Mouse (Mus musculus) kidney, adult 10 weeks (tissue): ENCODE results near the gene Tmem9b. TPM values are rescaled to one million over a fixed set of nuclear protein-coding genes. Genes with fewer than 3 reads are reported as not detected.

ENCODE experiments used
- polyA plus RNA-seq: library from polyadenylated mRNA; stranded (reverse); fragments of 350-450 nt; fragmentation: Illumina TruSeq; extraction: RNeasy Lipid Tissue Mini Kit (QIAGEN cat#74804); gene quantifications from one replicate; pipeline ENCODE4 v1.2.3, GENCODE M21; 2014; ENCODE audit warnings: low read depth, low replicate concordance

The Tmem9b gene
- 147 TPM for polyA plus RNA-seq

DNA sequence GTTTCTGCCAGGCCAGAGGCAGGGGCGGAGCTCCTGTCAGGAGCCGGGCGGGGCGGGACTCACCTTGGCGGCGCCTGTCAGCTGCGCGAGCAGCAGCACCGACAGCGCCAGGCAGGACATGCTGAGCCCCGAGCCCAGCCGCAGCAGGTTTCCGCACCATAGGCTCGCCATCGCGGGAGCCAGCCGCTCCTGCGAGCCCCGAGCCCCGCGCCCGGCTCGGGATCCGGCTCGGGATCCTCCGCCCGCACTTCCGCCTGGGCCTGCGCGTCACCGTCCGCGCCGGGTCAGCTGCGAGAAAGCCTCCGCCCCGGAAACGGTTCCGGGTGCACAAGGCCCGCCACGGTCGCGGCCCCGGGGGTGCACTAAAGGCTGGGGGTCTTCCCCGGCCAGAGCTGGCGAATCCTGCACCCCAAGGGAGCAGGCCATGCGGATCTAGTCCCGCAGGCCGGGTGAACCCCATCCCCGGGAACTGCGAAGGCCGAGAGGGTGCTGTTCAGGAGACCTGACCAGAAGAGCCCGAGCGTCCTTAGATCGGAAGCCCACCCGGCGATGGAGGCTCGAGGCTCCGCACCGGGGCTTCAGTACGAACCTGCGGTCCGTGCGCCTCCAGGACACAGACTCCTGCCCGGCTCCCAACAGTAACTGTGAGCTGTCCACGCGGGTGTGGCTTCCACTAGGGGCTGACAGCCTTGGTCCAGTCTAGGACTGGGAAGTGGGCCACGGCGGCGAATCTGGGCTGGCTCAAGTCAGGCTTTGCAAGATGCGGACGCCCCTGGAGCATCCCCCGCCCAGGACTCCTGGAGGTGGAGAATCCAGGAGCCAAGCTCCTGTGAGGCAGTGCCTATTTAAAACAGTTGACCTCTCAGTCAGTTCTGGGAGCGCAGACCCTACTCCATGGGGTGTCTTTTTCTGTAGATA lies at the start of gene Tmem9b:
Tmem9b (minus strand) TSS at position 868 of the 918 bp plus-strand sequence.

DNA sequence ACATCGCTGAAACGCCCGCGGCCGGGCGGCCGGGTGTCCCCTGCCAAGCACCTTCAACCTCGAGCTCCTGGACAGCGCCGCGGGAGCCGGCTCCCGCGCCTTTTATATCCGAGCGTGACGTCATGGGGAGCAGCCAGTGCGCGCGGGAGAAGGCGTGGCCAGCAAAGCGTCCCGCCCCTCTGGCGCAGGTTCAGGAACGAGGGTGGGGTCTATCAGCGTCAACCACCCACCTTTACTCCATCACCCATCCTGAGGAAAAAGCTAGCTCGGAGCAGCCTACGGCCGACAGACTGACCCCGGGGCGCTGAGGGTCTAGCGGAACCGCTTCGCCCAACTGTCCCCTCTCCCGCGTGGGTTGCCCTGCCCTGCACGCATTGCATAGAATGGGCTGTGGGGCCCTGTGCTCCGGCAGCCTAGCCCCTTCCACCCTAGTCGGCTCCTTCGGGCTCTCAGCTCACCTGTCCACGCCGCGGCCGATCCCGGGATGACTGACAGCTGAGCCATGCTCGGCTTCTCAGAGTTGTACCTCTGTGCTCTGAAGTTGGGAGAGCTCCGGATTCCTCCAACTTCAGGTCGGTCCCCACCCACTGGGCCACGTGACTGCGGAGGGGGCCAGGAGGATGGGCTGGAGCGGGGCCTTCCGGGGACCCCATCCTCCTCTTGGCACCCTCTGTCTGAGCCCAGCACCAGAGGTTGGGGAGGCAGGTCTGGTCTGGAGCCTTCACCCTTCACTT lies 29.0 kb upstream of the Tmem9b start, which contains the start of gene Nrip3:
Nrip3 (minus strand) TSS at position 556 of the 734 bp plus-strand sequence.

DNA sequence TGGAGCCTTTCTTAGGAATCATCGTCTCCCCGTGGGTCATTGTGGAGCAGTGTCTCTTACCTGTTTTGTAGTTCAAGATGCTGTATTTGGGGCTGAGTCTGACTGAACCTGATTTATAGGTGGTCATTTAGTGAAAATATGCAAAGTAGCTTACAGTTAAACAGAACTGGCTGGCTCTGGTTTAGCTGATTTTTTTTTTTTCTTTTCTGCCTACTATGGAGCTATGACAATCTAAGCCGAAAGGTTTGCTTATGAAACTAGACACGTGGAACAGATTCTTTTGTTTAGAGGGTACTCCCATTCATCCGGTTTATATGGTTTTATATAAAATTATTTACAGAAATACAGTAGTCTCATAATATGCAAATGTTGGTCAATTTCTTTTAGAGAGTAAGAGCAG lies 21.0 kb downstream of the Tmem9b start, which contains the start of gene Ascl3:
Ascl3 (minus strand) TSS at position 101 of the 400 bp plus-strand sequence.

DNA sequence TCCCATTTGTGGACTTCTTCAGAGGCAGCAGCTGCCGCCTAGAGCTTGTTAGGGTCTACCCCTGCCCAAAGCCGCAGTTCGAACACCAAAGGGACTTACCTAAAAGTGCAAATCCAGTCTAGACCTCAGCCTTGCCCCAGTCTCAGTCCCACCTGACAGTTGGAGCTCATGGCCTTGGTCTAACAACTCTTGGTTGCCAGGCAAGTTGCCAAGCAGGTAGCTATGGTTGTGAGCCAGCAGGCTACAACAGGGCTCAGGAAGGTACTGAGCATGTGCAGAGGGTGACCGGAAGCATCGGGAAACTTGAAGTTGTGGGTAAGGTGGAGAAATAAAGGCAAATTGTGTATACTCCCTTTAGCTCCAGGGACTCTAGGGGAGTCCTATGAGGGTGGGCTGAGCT lies 29.0 kb downstream of the Tmem9b start, which contains the start of gene BC051019:
BC051019 (minus strand) TSS at position 154 of the 400 bp plus-strand sequence.

DNA sequence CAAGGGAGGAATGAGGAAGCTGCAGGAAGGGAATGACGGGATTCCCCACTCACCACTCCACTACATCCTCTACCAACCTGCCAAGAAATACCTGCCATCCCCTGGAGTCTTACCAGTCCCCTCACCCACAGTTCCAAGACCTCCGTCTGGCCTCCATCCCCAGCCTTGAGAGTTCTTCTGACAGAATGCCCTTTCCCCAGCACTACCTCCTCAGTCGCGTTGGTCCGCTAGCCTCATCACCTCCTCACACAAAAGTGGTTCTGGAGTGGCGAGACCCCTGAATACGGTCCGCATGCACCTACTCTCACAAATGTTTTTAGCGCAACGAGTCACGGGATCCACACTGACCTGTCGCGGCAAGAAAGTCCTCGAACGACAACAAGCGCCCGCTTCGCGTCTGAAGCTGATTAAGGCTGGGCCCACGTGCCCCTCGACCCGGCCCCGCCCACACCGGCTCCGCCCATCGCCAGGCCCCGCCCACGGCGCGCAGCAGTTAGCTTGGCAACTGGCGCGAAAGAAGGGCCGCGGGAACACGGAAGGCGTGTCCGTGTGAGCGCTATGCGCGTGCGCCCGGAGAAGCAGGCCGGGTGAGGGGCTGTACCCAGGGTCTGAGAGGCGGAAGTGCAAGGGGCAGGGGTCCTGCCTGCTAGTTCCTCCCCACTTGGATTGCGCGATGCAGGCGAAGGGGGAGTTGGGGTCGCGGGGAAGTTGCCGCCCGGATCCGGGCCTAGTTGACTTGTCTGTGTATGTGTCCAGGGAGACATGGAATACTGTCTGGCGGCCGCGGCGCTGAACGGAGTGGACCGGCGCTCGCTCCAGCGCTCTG lies 49.3 kb downstream of the Tmem9b start, which contains the start of the genes St5 and Akip1:
St5 (minus strand) TSS at position 416 of the 826 bp plus-strand sequence.
Akip1 (plus strand) TSS at position 501 of the 826 bp plus-strand sequence.

Other genes starting within 250 kb of the Tmem9b start
- 0.04 TPM for gene Trim66, start 244.7 kb downstream of the Tmem9b start, polyA plus RNA-seq
- gene Rpl27a, start 233.7 kb downstream of the Tmem9b start, polyA plus RNA-seq: 127 TPM
- gene St5, start 49.3 kb downstream of the Tmem9b start, polyA plus RNA-seq: 26.6 TPM
- gene Akip1, start 49.2 kb downstream of the Tmem9b start, polyA plus RNA-seq: 32.8 TPM
- gene BC051019, start 29.0 kb downstream of the Tmem9b start, polyA plus RNA-seq: not detected
- not detected for gene Ascl3, start 21.1 kb downstream of the Tmem9b start, polyA plus RNA-seq
- gene Nrip3, start 29.1 kb upstream of the Tmem9b start, polyA plus RNA-seq: 4.2 TPM
- gene Scube2, start 112.8 kb upstream of the Tmem9b start, polyA plus RNA-seq: not detected
- 48.7 TPM for gene Dennd5a, start 207.6 kb upstream of the Tmem9b start, polyA plus RNA-seq
- 124 TPM for gene Tmem41b, start 234.1 kb upstream of the Tmem9b start, polyA plus RNA-seq